Mouse (Mus musculus) MEL (cell line): ENCODE results near the gene Zfp874b. TPM values are rescaled to one million over a fixed set of nuclear protein-coding genes. Genes with fewer than 3 reads are reported as not detected.
"Not testable (repeated sequence)": the region's sequence is repeated elsewhere in the genome, so short reads cannot be mapped to it uniquely, and the experiment has no call there.

Experiments used
- DNase-seq: peaks from one replicate; pipeline ENCODE4 v3.0.0; 2011; ENCODE audit warnings: low read depth, low spot score
- H3K27ac ChIP-seq: 2 replicates; pipeline ENCODE4 v1.5.1; 2012; ENCODE audit warnings: low read depth, mild to moderate bottlenecking, control low read depth, low read length, moderate library complexity; ENCODE audit not compliant: control insufficient read depth
- H3K27me3 ChIP-seq, 2 experiments: fragments of 150-350 bp in 1 of 2; sonication (generic) in 1 of 2; 2 replicates each; pipeline ENCODE4 v1.6.1; 2012; ENCODE audit warnings: low read length in 2 of 2, mild to moderate bottlenecking in 2 of 2, improper control_type of control experiment in 1 of 2, moderate library complexity in 1 of 2; ENCODE audit not compliant: insufficient read depth in 2 of 2, control insufficient read depth in 1 of 2
- H3K36me3 ChIP-seq, 2 experiments: 2 replicates each; pipeline ENCODE4 v1.6.1; 2012 to 2014; ENCODE audit warnings: low read length in 2 of 2, improper control_type of control experiment in 1 of 2, inconsistent platforms in 1 of 2, mild to moderate bottlenecking in 1 of 2; ENCODE audit not compliant: insufficient read depth in 2 of 2, control insufficient read depth in 1 of 2
- H3K4me1 ChIP-seq, 2 experiments: fragments of 150-350 bp in 1 of 2; sonication (generic) in 1 of 2; 2 replicates each; pipeline ENCODE4 v1.6.1; 2012; ENCODE audit warnings: low read length in 2 of 2, improper control_type of control experiment in 1 of 2, mild to moderate bottlenecking in 1 of 2; ENCODE audit not compliant: insufficient read depth in 2 of 2, control insufficient read depth in 1 of 2
- H3K4me3 ChIP-seq, 2 experiments: fragments of 150-350 bp in 1 of 2; sonication (generic) in 1 of 2; 2 replicates each; pipeline ENCODE4 v1.5.1; 2012; ENCODE audit warnings: low read depth in 2 of 2, low read length in 2 of 2, mild to moderate bottlenecking in 2 of 2, moderate library complexity in 2 of 2, control low read depth in 1 of 2, improper control_type of control experiment in 1 of 2; ENCODE audit not compliant: control insufficient read depth in 1 of 2, insufficient read depth in 1 of 2
- H3K79me2 ChIP-seq: 2 replicates; pipeline ENCODE4 v1.6.1; 2012; ENCODE audit warnings: mild to moderate bottlenecking, low read length, moderate library complexity; ENCODE audit not compliant: control insufficient read depth, poor library complexity, insufficient read depth
- H3K9ac ChIP-seq: 2 replicates; pipeline ENCODE4 v1.6.1; 2012; ENCODE audit warnings: low read depth, mild to moderate bottlenecking, control low read depth, low read length, moderate library complexity; ENCODE audit not compliant: control insufficient read depth, poor library complexity, severe bottlenecking
- H3K9me3 ChIP-seq: fragments of 150-350 bp; sonication (generic); replicated peaks from 2 replicates; pipeline ENCODE4 v1.6.1; 2012; ENCODE audit warnings: mild to moderate bottlenecking, low read length, improper control_type of control experiment, moderate library complexity; ENCODE audit not compliant: insufficient read depth
- CTCF ChIP-seq, 3 experiments: IDR thresholded peaks in 2 of 3; conservative IDR thresholded peaks in 1 of 3; 2 replicates each; pipeline ENCODE4 v1.5.1; 2011 to 2012; ENCODE audit warnings: low read length in 3 of 3, low read depth in 2 of 3, mild to moderate bottlenecking in 2 of 3, improper control_type of control experiment in 1 of 3, inconsistent platforms in 1 of 3, mixed read lengths in 1 of 3, moderate library complexity in 1 of 3; ENCODE audit not compliant: control insufficient read depth in 1 of 3, insufficient read depth in 1 of 3, poor library complexity in 1 of 3, severe bottlenecking in 1 of 3
- E2F4 ChIP-seq: IDR thresholded peaks from 2 replicates; pipeline ENCODE4 v1.6.1; 2011; ENCODE audit warnings: low read depth, low read length, improper control_type of control experiment, borderline replicate concordance
- ELF1 ChIP-seq: IDR thresholded peaks from 2 replicates; pipeline ENCODE4 v1.6.1; 2014; ENCODE audit warnings: low read depth, mild to moderate bottlenecking, inconsistent platforms, low read length, improper control_type of control experiment, moderate library complexity
- ETS1 ChIP-seq: IDR thresholded peaks from 2 replicates; pipeline ENCODE4 v1.6.1; 2012; ENCODE audit warnings: low read depth, mild to moderate bottlenecking, inconsistent platforms, low read length, improper control_type of control experiment, moderate library complexity
- GATA1 ChIP-seq: IDR thresholded peaks from 2 replicates; pipeline ENCODE4 v1.6.1; 2011; ENCODE audit warnings: low read depth, low read length, improper control_type of control experiment
- JUND ChIP-seq: IDR thresholded peaks from 2 replicates; pipeline ENCODE4 v1.6.1; 2011; ENCODE audit warnings: low read depth, mild to moderate bottlenecking, improper control_type of control experiment, low read length
- MEF2A ChIP-seq: IDR thresholded peaks from 2 replicates; pipeline ENCODE4 v1.6.1; 2014; ENCODE audit warnings: low read depth, mild to moderate bottlenecking, inconsistent platforms, low read length, improper control_type of control experiment; ENCODE audit not compliant: poor library complexity, insufficient replicate concordance, severe bottlenecking; ENCODE audit errors: extremely low read depth
- MYB ChIP-seq: IDR thresholded peaks from 2 replicates; pipeline ENCODE4 v1.6.1; 2011; ENCODE audit warnings: mild to moderate bottlenecking, low read depth, low read length, improper control_type of control experiment
- POLR2A ChIP-seq, 2 experiments: IDR thresholded peaks; 2 replicates each; pipeline ENCODE4 v1.6.1; 2011 to 2012; ENCODE audit warnings: low read length in 2 of 2, mild to moderate bottlenecking in 2 of 2, control low read depth in 1 of 2, improper control_type of control experiment in 1 of 2, low read depth in 1 of 2, moderate library complexity in 1 of 2; ENCODE audit not compliant: control insufficient read depth in 1 of 2, insufficient read depth in 1 of 2, poor library complexity in 1 of 2
- POLR2AphosphoS5 ChIP-seq: IDR thresholded peaks from 2 replicates; pipeline ENCODE4 v1.6.1; 2012; ENCODE audit warnings: low read depth, borderline replicate concordance, mild to moderate bottlenecking, inconsistent platforms, low read length, moderate library complexity, mixed read lengths
- RAD21 ChIP-seq: IDR thresholded peaks from 2 replicates; pipeline ENCODE4 v1.6.1; 2011; ENCODE audit warnings: mild to moderate bottlenecking, low read depth, low read length, improper control_type of control experiment
- RCOR1 ChIP-seq: IDR thresholded peaks from 2 replicates; pipeline ENCODE4 v1.6.1; 2012; ENCODE audit warnings: low read depth, mild to moderate bottlenecking, inconsistent platforms, low read length, improper control_type of control experiment
- SIN3A ChIP-seq: IDR thresholded peaks from 2 replicates; pipeline ENCODE4 v1.6.1; 2012; ENCODE audit warnings: low read length, improper control_type of control experiment, inconsistent platforms
- SMC3 ChIP-seq: IDR thresholded peaks from 2 replicates; pipeline ENCODE4 v1.6.1; 2011; ENCODE audit warnings: low read depth, low read length, improper control_type of control experiment
- TBP ChIP-seq: IDR thresholded peaks from 2 replicates; pipeline ENCODE4 v1.8.0; 2011; ENCODE audit warnings: low read depth, low read length, improper control_type of control experiment
- USF1 ChIP-seq: IDR thresholded peaks from 2 replicates; pipeline ENCODE4 v1.6.1; 2014; ENCODE audit warnings: low read depth, mild to moderate bottlenecking, inconsistent platforms, low read length, improper control_type of control experiment, moderate library complexity
- USF2 ChIP-seq, 2 experiments: IDR thresholded peaks; 2 replicates each; pipeline ENCODE4 v1.6.1; 2011 to 2012; ENCODE audit warnings: improper control_type of control experiment in 2 of 2, low read length in 2 of 2, borderline replicate concordance in 1 of 2, inconsistent platforms in 1 of 2, low read depth in 1 of 2, mild to moderate bottlenecking in 1 of 2; ENCODE audit not compliant: insufficient read depth in 1 of 2
- ZC3H11A ChIP-seq: IDR thresholded peaks from 2 replicates; pipeline ENCODE4 v1.6.1; 2012; ENCODE audit warnings: low read depth, mild to moderate bottlenecking, inconsistent platforms, low read length, improper control_type of control experiment
- ZKSCAN1 ChIP-seq: IDR thresholded peaks from 2 replicates; pipeline ENCODE4 v1.6.1; 2012; ENCODE audit warnings: low read depth, mild to moderate bottlenecking, inconsistent platforms, low read length, improper control_type of control experiment, moderate library complexity
- ZNF384 ChIP-seq: IDR thresholded peaks from 2 replicates; pipeline ENCODE4 v1.6.1; 2012; ENCODE audit warnings: low read depth, mild to moderate bottlenecking, inconsistent platforms, low read length, improper control_type of control experiment
- polyA plus RNA-seq, 2 experiments: library from polyadenylated mRNA; stranded (reverse) in 1 of 2; unstranded in 1 of 2; fragments of >175 nt in 1 of 2; fragments of >200 nt in 1 of 2; gene quantifications; 2 replicates each; pipeline versions ENCODE4 v1.2.1 to v1.2.4; 2012; ENCODE audit warnings: low replicate concordance in 2 of 2, low read depth in 1 of 2; ENCODE audit not compliant: insufficient read length in 2 of 2, insufficient read depth in 1 of 2, missing spikeins in 1 of 2
- total RNA-seq: library from RNA; depleted of rRNA; stranded (reverse); fragments of 300-350 nt; gene quantifications from 2 replicates; pipeline ENCODE4 v1.2.3, GENCODE M21; 2012

Zfp874b gene
- total and polyA plus RNA-seq, 3 experiments: 3.5 to 4.4 TPM; not detected in 1

GRCm38 (mm10) chr13:67451172-67452020 is 32.7 kb downstream of the Zfp874b start, which contains the start of gene Zfp874a (continued):
- TF ChIP-seq GATA1: no peak
- no peak for TF ChIP-seq RAD21
- TF ChIP-seq ZNF384: no peak
- no peak for TF ChIP-seq ETS1
- TF ChIP-seq CTCF (IDR thresholded peaks at IDR 0.05 in 2 of 3, conservative IDR thresholded peaks at IDR 0.05 in 1 of 3; ENCODE audit: control insufficient read depth in 1 of 3, insufficient read depth in 1 of 3, low read depth in 2 of 3, low read length in 3 of 3, poor library complexity in 1 of 3, severe bottlenecking in 1 of 3): no peak
- no peak for TF ChIP-seq E2F4
- no peak for TF ChIP-seq SMC3
- TF ChIP-seq POLR2AphosphoS5: no peak
- TF ChIP-seq MYB: no peak
- TF ChIP-seq USF2 (IDR thresholded peaks at IDR 0.05; ENCODE audit: borderline replicate concordance in 1 of 2, insufficient read depth in 1 of 2, low read depth in 1 of 2, low read length in 2 of 2): no peak
- TF ChIP-seq SIN3A: peak; percentile 94
- no peak for TF ChIP-seq USF1
- no peak for TF ChIP-seq JUND
- no peak for TF ChIP-seq ZC3H11A
- TF ChIP-seq POLR2A (IDR thresholded peaks at IDR 0.05; ENCODE audit: control insufficient read depth in 1 of 2, insufficient read depth in 1 of 2, low read depth in 1 of 2, low read length in 2 of 2, poor library complexity in 1 of 2): no peak; a peak in 1 of 4 replicates

GRCm38 (mm10) chr13:67437095-67437494 is 47.0 kb downstream of the Zfp874b start:
- not testable (repeated sequence) for H3K36me3 ChIP-seq, H3K9me3 ChIP-seq, H3K4me1 ChIP-seq, H3K79me2 ChIP-seq, H3K27me3 ChIP-seq, DNase-seq, H3K27ac ChIP-seq, H3K9ac ChIP-seq, H3K4me3 ChIP-seq

DNA sequence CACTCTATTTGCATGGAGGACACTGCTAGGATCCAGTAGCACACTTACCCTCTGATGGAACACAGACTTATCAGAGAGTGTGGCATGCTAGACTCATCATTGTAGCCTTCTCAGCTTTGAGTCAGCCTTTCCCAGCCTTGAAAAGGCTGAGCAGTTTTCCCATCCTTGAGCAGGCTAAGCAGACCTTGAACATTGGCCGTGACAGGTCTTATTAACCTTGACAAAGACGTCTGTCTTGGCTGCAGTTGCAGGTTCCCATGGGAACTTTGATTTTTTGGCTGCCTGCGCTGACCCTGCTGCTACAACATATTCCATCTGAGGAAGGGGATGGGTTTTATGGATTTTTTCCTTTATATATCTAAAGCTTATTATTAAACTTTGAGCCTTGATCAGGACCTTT is 55.9 kb downstream of the Zfp874b start:
- Histone ChIP-seq H3K4me1 (no peaks in the 10 kb centered on the region), H3K4me3 (no peak overlapping the region), H3K27me3 (no peaks in the 10 kb centered on the region), H3K27ac (no peak overlapping the region), H3K36me3 (no peaks in the 10 kb centered on the region), H3K9ac (no peak overlapping the region), H3K9me3 (no peaks in the 10 kb centered on the region), H3K79me2 (no peaks in the 10 kb centered on the region)
- TF ChIP-seq TBP (no peak), GATA1 (no peak), MEF2A (no peak), CTCF (IDR thresholded peaks at IDR 0.05 in 2 of 3, conservative IDR thresholded peaks at IDR 0.05 in 1 of 3; ENCODE audit: control insufficient read depth in 1 of 3, insufficient read depth in 1 of 3, low read depth in 2 of 3, low read length in 3 of 3, poor library complexity in 1 of 3, severe bottlenecking in 1 of 3) (no peak), RCOR1 (no peak), ELF1 (no peak), ZKSCAN1 (no peak)
- DNase-seq: no peak

DNA sequence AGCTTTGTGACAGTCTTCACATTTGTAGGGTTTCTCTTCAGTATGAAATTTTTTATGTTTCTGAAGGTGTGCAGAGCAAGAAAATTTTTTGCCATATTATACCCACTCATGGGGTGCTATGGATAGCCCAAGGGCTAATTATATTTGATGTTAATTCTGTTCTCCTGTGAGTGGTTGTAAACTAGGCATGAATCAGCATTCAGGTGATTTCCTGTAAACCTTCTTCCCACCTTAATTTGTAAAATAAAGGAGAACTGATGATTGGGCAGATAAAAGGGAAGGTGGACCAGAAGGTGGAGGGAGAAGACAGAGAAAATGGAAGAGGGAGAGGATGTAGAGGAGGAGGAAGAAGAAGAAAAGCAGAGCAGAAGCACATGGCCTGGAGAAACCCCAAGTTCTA is 58.4 kb downstream of the Zfp874b start:
- H3K79me2 ChIP-seq, DNase-seq, H3K36me3 ChIP-seq, H3K4me3 ChIP-seq, H3K27me3 ChIP-seq, H3K9me3 ChIP-seq, H3K9ac ChIP-seq, H3K4me1 ChIP-seq, H3K27ac ChIP-seq: not testable (repeated sequence)
